Mouse (Mus musculus) naive thymus-derived CD4-positive, alpha-beta T cell, adult 5 months (primary cell): ENCODE measurements around the gene Itk. TPM values are rescaled to one million over a fixed set of nuclear protein-coding genes. Genes with fewer than 3 reads are reported as not detected.

ENCODE experiments used
- polyA plus RNA-seq: library from polyadenylated mRNA; unstranded; fragments of 100-300 nt; shearing (Covaris generic); gene quantifications from one replicate; pipeline ENCODE4 v1.2.1, GENCODE M21; 2017

The Itk gene
- 1,246 TPM for polyA plus RNA-seq

GRCm38 (mm10) chr11:46389336-46390117, at the start of gene Itk:
Gene Itk, minus strand, starts transcription at chr11:46389515.

GRCm38 (mm10) chr11:46436760-46437458, 47.6 kb upstream of the Itk start, which contains the start of gene Med7:
Gene Med7, plus strand, starts transcription at chr11:46436925.

DNA sequence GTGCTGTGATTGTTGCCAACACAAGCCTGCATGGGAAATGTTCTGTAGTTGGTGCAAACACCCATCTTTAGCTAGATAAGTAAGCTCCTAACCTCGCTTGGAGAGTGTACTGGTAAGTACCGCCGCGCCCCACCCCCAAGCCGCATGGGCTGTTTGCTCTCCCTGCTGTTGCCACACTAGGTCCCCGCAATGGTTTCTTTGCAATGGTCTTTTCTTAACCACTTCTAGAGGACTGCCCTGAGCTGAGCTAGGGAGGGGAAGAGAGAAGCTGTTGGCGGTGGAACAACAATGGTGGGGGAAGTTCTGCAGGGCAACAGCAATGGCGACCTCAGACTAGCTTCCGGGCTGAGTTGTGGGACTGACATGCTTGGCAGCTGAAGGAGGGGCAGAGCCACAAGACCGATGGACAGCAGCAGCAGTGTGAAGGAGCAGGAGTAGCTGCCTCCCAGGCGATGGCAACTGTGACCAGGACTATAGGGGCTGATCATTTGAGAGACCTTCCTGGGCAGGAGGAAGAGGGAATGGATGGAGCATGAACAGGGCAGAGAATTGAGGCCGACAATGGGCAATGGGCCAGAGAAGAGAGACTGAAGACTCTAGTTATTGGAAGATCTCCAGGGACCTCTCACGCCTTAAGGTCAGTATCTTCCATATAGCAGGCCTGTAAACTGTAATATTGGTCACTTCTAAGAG, 7.0 kb upstream of the Itk start, which contains the start of gene Fam71b:
Fam71b (plus strand) TSS at position 393 of the 693 bp plus-strand sequence.

GRCm38 (mm10) chr11:46312523-46313035, 76.7 kb downstream of the Itk start, which contains the start of gene Cyfip2:
Gene Cyfip2, minus strand, starts transcription at chr11:46312859.

Other genes starting within 250 kb of the Itk start
- not detected for gene Nipal4, start 223.0 kb downstream of the Itk start, polyA plus RNA-seq
- 2.6 TPM for gene Fndc9, start 154.0 kb downstream of the Itk start, polyA plus RNA-seq
- gene Cyfip2, start 76.7 kb downstream of the Itk start, polyA plus RNA-seq, result 152 TPM
- 2.2 TPM for gene Fam71b, start 7.0 kb upstream of the Itk start, polyA plus RNA-seq
- 51.6 TPM for gene Med7, start 47.4 kb upstream of the Itk start, polyA plus RNA-seq
- not detected for gene Havcr2, start 65.4 kb upstream of the Itk start, polyA plus RNA-seq
- gene Gm12169, start 134.7 kb upstream of the Itk start, polyA plus RNA-seq, result not detected
- not detected for gene BC053393, start 182.0 kb upstream of the Itk start, polyA plus RNA-seq
- gene Dppa1, start 239.7 kb upstream of the Itk start, polyA plus RNA-seq, result not detected